ENCODE assay signal across 10 mouse cellular contexts in the genomic region with DNA sequence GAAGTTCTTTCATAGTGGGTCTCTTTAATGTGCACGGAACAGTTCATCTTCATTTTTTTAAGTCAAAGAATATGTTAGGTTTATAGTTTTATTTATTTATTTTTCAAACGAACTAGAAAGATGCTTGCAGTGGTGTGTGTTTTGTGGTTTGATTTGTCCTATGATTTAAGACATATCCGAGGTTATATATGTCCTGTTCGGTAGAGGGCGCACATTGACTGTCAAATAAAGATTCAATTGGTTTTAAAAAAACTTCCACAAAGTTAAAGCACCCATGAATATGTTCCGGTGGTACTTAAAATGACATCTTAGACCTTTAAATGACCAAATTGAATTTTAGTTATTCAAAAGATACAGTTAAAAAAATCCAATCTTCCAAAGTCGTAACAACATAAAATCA. TPM values are rescaled to one million over a fixed set of nuclear protein-coding genes. Genes with fewer than 3 reads are reported as not detected.
DNase-seq lines count a peak whose midpoint lies in the region; ATAC-seq and TF ChIP-seq lines count a peak whose summit lies in the region.
"Had no signal": no experiment of that assay in that cellular context is flagged by ENCODE, and none has a peak within 500 bp of the region (broad histone marks: within the 10 kb centered on the region; RNA-seq: fewer than 3 reads in every experiment).

No protein-coding gene starts in this region.

- H3K27ac ChIP-seq in lung, embryonic 14.5 days (ENCODE audit: low read depth), result no peak overlapping the region
- H3K27ac ChIP-seq in forebrain, embryonic 10.5 days, result no peak overlapping the region
- no peak overlapping the region for H3K27ac ChIP-seq in kidney, embryonic 14.5 days (ENCODE audit: low read depth, low read length)
- H3K27ac ChIP-seq in lung, postnatal 0 days (ENCODE audit: low read length), result no peak overlapping the region
- no peak overlapping the region for H3K27ac ChIP-seq in stomach, embryonic 16.5 days (ENCODE audit: low read length)

- ATAC-seq in lung, embryonic 14.5 days (ENCODE audit: insufficient read depth), result 0 out of 2 replicates have a peak, but pooled peaks have one; percentile 35
- peak; percentile 50; the same call in 1 of the 2 replicates for ATAC-seq in kidney, embryonic 14.5 days (ENCODE audit: low FRiP score, low TSS enrichment)
- ATAC-seq in lung, postnatal 0 days, result no peak
- ATAC-seq in stomach, embryonic 16.5 days (ENCODE audit: insufficient read depth, low FRiP score), result no peak
- ATAC-seq in activated CD4-positive, CD25-positive, alpha-beta regulatory T cell, adult 4 months, result no peak

- peak; percentile 55 for TF ChIP-seq CTCF in lung, embryonic 14.5 days (IDR thresholded peaks at IDR 0.05; ENCODE audit: low read depth)
- TF ChIP-seq CTCF in lung, adult 2 months (IDR thresholded peaks at IDR 0.05; ENCODE audit: insufficient read depth, low read length), result no peak
- peak; percentile 62 for TF ChIP-seq CTCF in lung, postnatal 0 days (IDR thresholded peaks at IDR 0.05)

- no peaks in the 10 kb centered on the region for H3K4me1 ChIP-seq in lung, embryonic 14.5 days (ENCODE audit: insufficient read depth)
- H3K4me1 ChIP-seq in lung, adult 2 months (ENCODE audit: control insufficient read depth, insufficient read depth, low read length), result no peaks in the 10 kb centered on the region
- peaks cover 12% of the 10 kb centered on the region for H3K4me1 ChIP-seq in forebrain, embryonic 10.5 days
- no peaks in the 10 kb centered on the region for H3K4me1 ChIP-seq in kidney, embryonic 14.5 days (ENCODE audit: control insufficient read depth, insufficient read depth, low read length)
- H3K4me1 ChIP-seq in lung, postnatal 0 days (ENCODE audit: insufficient read depth, low read depth, low read length), result no peaks in the 10 kb centered on the region
- H3K4me1 ChIP-seq in stomach, embryonic 16.5 days (ENCODE audit: control insufficient read depth, insufficient read depth, low read length), result peaks cover 3% of the 10 kb centered on the region; the same call in 1 of the 2 replicates

- H3K27me3 ChIP-seq in lung, embryonic 14.5 days (ENCODE audit: insufficient read depth, low read length), result peaks cover 12% of the 10 kb centered on the region
- peaks cover 35% of the 10 kb centered on the region for H3K27me3 ChIP-seq in forebrain, embryonic 10.5 days (ENCODE audit: poor library complexity, severe bottlenecking)
- H3K27me3 ChIP-seq in kidney, embryonic 14.5 days (ENCODE audit: control insufficient read depth, insufficient read depth, low read length), result peaks cover 8% of the 10 kb centered on the region
- H3K27me3 ChIP-seq in lung, postnatal 0 days (replicated peaks; ENCODE audit: insufficient read depth, low read length), result peaks cover 11% of the 10 kb centered on the region; the same call in 1 of the 2 replicates
- peaks cover 21% of the 10 kb centered on the region for H3K27me3 ChIP-seq in stomach, embryonic 16.5 days (ENCODE audit: control insufficient read depth, insufficient read depth, low read length)

- no peaks in the 10 kb centered on the region for H3K36me3 ChIP-seq in lung, embryonic 14.5 days (ENCODE audit: insufficient read depth)
- no peaks in the 10 kb centered on the region for H3K36me3 ChIP-seq in forebrain, embryonic 10.5 days (replicated peaks)
- H3K36me3 ChIP-seq in kidney, embryonic 14.5 days (ENCODE audit: control insufficient read depth, insufficient read depth, low read length), result no peaks in the 10 kb centered on the region
- no peaks in the 10 kb centered on the region for H3K36me3 ChIP-seq in lung, postnatal 0 days (ENCODE audit: insufficient read depth, low read length)
- no peaks in the 10 kb centered on the region for H3K36me3 ChIP-seq in stomach, embryonic 16.5 days (ENCODE audit: control insufficient read depth, insufficient read depth, low read length)

- peak overlapping the region; percentile 28; the same call in 1 of the 2 replicates for H3K4me3 ChIP-seq in lung, embryonic 14.5 days (ENCODE audit: low read depth, low read length)
- H3K4me3 ChIP-seq in lung, adult 2 months (replicated peaks; ENCODE audit: extremely low read depth, low read depth, low read length), result no peak overlapping the region
- peak overlapping the region; percentile 60 for H3K4me3 ChIP-seq in forebrain, embryonic 10.5 days
- H3K4me3 ChIP-seq in kidney, embryonic 14.5 days (ENCODE audit: low read length), result peak overlapping the region; percentile 29; the same call in 1 of the 2 replicates
- no peak overlapping the region for H3K4me3 ChIP-seq in lung, postnatal 0 days (ENCODE audit: low read depth, low read length)
- no peak overlapping the region; the same call in 1 of the 2 replicates for H3K4me3 ChIP-seq in stomach, embryonic 16.5 days (replicated peaks; ENCODE audit: low read length)
- H3K4me3 ChIP-seq: erythroblast, embryonic 14.5 days had no signal

- no peak overlapping the region for H3K9ac ChIP-seq in lung, embryonic 14.5 days
- no peak overlapping the region for H3K9ac ChIP-seq in kidney, embryonic 14.5 days (ENCODE audit: low read depth, low read length)
- H3K9ac ChIP-seq in lung, postnatal 0 days (replicated peaks; ENCODE audit: low read depth), result no peak overlapping the region
- H3K9ac ChIP-seq in stomach, embryonic 16.5 days (ENCODE audit: low read length), result no peak overlapping the region

- TF ChIP-seq EP300 in lung, postnatal 0 days (IDR thresholded peaks at IDR 0.05), result no peak

- DNase-seq in lung, embryonic 14.5 days, result peak; percentile 86
- DNase-seq in lung, adult 2 months, result no peak
- peak; percentile 88 for DNase-seq in brain, adult 2 months (ENCODE audit: low read depth, low spot score)
- no peak for DNase-seq in forebrain, embryonic 10.5 days (ENCODE audit: extremely low spot score, low spot score)
- peak; percentile 67 for DNase-seq in lung, postnatal 0 days (ENCODE audit: low spot score)

- no peaks in the 10 kb centered on the region for H3K9me3 ChIP-seq in lung, embryonic 14.5 days (ENCODE audit: low read depth, low read length)
- no peaks in the 10 kb centered on the region for H3K9me3 ChIP-seq in forebrain, embryonic 10.5 days
- H3K9me3 ChIP-seq in kidney, embryonic 14.5 days (ENCODE audit: control insufficient read depth, low read length), result no peaks in the 10 kb centered on the region
- H3K9me3 ChIP-seq in lung, postnatal 0 days (ENCODE audit: low read length), result no peaks in the 10 kb centered on the region
- no peaks in the 10 kb centered on the region for H3K9me3 ChIP-seq in stomach, embryonic 16.5 days (replicated peaks; ENCODE audit: control insufficient read depth, low read length)

- peak overlapping the region; percentile 67 for H3K4me2 ChIP-seq in lung, embryonic 14.5 days
- peak overlapping the region; percentile 67 for H3K4me2 ChIP-seq in kidney, embryonic 14.5 days (replicated peaks; ENCODE audit: low read depth, low read length)
- no peak overlapping the region for H3K4me2 ChIP-seq in lung, postnatal 0 days (replicated peaks; ENCODE audit: low read depth, low read length)
- peak overlapping the region; percentile 47; the same call in 1 of the 2 replicates for H3K4me2 ChIP-seq in stomach, embryonic 16.5 days (ENCODE audit: low read depth, low read length)

- no peak for TF ChIP-seq POLR2A in lung, adult 2 months (IDR thresholded peaks at IDR 0.05; ENCODE audit: borderline replicate concordance, extremely low read depth, low read depth, low read length)

- WGBS in lung, embryonic 14.5 days, result 12% methylated on average over 7 of the region's 7 CpGs
- 12% methylated on average over 7 of the region's 7 CpGs for WGBS in lung, adult 2 months
- WGBS in forebrain, embryonic 10.5 days, result 17% methylated on average over 7 of the region's 7 CpGs
- 12% methylated on average over 7 of the region's 7 CpGs for WGBS in kidney, embryonic 14.5 days
- WGBS in lung, postnatal 0 days, result 9% methylated on average over 7 of the region's 7 CpGs
- 13% methylated on average over 7 of the region's 7 CpGs for WGBS in stomach, embryonic 16.5 days

RNA-seq across cellular contexts. Expression of a gene that starts 30.3 kb away (rescaled TPM):
- 0.07 TPM in 1 of 2 replicates, not detected in the other for polyA plus RNA-seq in lung, embryonic 14.5 days (2014; fragmentation: Nextera tagmentation; extraction: Ambion mirVana)
- not detected in 2 replicates for polyA plus RNA-seq in lung, adult 2 months (2012; rRNA removed)
- polyA plus RNA-seq in forebrain, embryonic 10.5 days (2016; fragmentation: Nextera tagmentation; extraction: Ambion mirVana), result 0.38 and 0.54 TPM in 2 replicates
- polyA plus RNA-seq in kidney, embryonic 14.5 days (2014; fragmentation: Nextera tagmentation; extraction: Ambion mirVana), result not detected in 2 replicates
- not detected in 2 replicates for polyA plus RNA-seq in lung, postnatal 0 days (2015; fragmentation: Nextera tagmentation; extraction: Ambion mirVana)
- polyA plus RNA-seq in stomach, embryonic 16.5 days (2015; fragmentation: Nextera tagmentation; extraction: Ambion mirVana), result not detected in 2 replicates
- polyA plus RNA-seq in activated CD4-positive, CD25-positive, alpha-beta regulatory T cell, adult 4 months (2017; shearing (Covaris generic)), result not detected
- polyA plus RNA-seq: erythroblast, embryonic 14.5 days; small intestine, adult 2 months had no signal

Comparison
In these comparisons a context has a peak if more than half of its experiments do, and no peak if none do; other contexts are left out.
1. ATAC-seq: peak in lung, embryonic 14.5 days (single experiment) and kidney, embryonic 14.5 days (single experiment); none in lung, postnatal 0 days (single experiment), stomach, embryonic 16.5 days (single experiment) and activated CD4-positive, CD25-positive, alpha-beta regulatory T cell, adult 4 months (single experiment).
2. DNase-seq: peak in lung, embryonic 14.5 days (single experiment), brain, adult 2 months (single experiment) and lung, postnatal 0 days (single experiment); none in lung, adult 2 months (single experiment) and forebrain, embryonic 10.5 days (single experiment).
3. H3K4me3 ChIP-seq: peak in lung, embryonic 14.5 days (single experiment), forebrain, embryonic 10.5 days (single experiment) and kidney, embryonic 14.5 days (single experiment); none in lung, adult 2 months (single experiment), lung, postnatal 0 days (single experiment) and stomach, embryonic 16.5 days (single experiment).